Mouse (Mus musculus) kidney, adult 9 months (tissue): ENCODE results near the gene Btbd16.

Experiments
- DNase-seq: peaks from one replicate; pipeline ENCODE4 v3.0.0; 2022

Gene Btbd16

GRCm38 (mm10) chr7:130823992-130824391 is 50.1 kb downstream of the Btbd16 start:
- no peak for DNase-seq

GRCm38 (mm10) chr7:130826343-130826742 is 52.5 kb downstream of the Btbd16 start:
- DNase-seq: no peak

GRCm38 (mm10) chr7:130827431-130827830 is 53.6 kb downstream of the Btbd16 start:
- peak; percentile 73 for DNase-seq

GRCm38 (mm10) chr7:130827844-130828403 is 54.1 kb downstream of the Btbd16 start:
- DNase-seq: no peak

- no peak for DNase-seq
These were observed 54.6 kb downstream of the Btbd16 start for GRCm38 (mm10) chr7:130828475-130828874.

- DNase-seq: peak; percentile 84
These were observed 57.7 kb downstream of the Btbd16 start for GRCm38 (mm10) chr7:130831586-130831985.

GRCm38 (mm10) chr7:130834299-130834698 is 60.4 kb downstream of the Btbd16 start:
- no peak for DNase-seq

GRCm38 (mm10) chr7:130834958-130835861 is 61.3 kb downstream of the Btbd16 start:
- DNase-seq: peak; percentile 75

- peak; percentile 61 for DNase-seq
These were observed 62.2 kb downstream of the Btbd16 start for GRCm38 (mm10) chr7:130836066-130836465.

- peak; percentile 93 for DNase-seq
These were observed 64.2 kb downstream of the Btbd16 start for GRCm38 (mm10) chr7:130837941-130838657.

GRCm38 (mm10) chr7:130838658-130839025 is 64.8 kb downstream of the Btbd16 start:
- no peak for DNase-seq

GRCm38 (mm10) chr7:130839380-130840100 is 65.7 kb downstream of the Btbd16 start:
- DNase-seq: no peak

GRCm38 (mm10) chr7:130847164-130847718 is 73.4 kb downstream of the Btbd16 start:
- DNase-seq: no peak

- DNase-seq: no peak
These were observed 80.9 kb downstream of the Btbd16 start for GRCm38 (mm10) chr7:130854684-130855292.

- DNase-seq: no peak
These were observed 81.8 kb downstream of the Btbd16 start for GRCm38 (mm10) chr7:130855681-130856080.

- DNase-seq: no peak
These were observed 84.1 kb downstream of the Btbd16 start for GRCm38 (mm10) chr7:130857973-130858372.

GRCm38 (mm10) chr7:130859926-130860325 is 86.1 kb downstream of the Btbd16 start:
- no peak for DNase-seq

GRCm38 (mm10) chr7:130860721-130861142 is 86.9 kb downstream of the Btbd16 start:
- no peak for DNase-seq

GRCm38 (mm10) chr7:130862501-130862900 is 88.6 kb downstream of the Btbd16 start:
- DNase-seq: no peak

GRCm38 (mm10) chr7:130864711-130865110 is 90.8 kb downstream of the Btbd16 start:
- no peak for DNase-seq

- DNase-seq: peak; percentile 99
These were observed 92.0 kb downstream of the Btbd16 start, which contains the start of gene Plekha1 for GRCm38 (mm10) chr7:130865613-130866591. Plekha1 (plus strand) TSS chr7:130865756.
